Mouse (Mus musculus) layer of hippocampus, postnatal 14 days (tissue): ENCODE measurements around the gene Serpine1. TPM values are rescaled to one million over a fixed set of nuclear protein-coding genes. Genes with fewer than 3 reads are reported as not detected.

ENCODE experiments used
- DNase-seq, 2 experiments: peaks; one replicate each; pipeline ENCODE4 v3.0.0; 2021 to 2022; ENCODE audit warnings: low spot score in 2 of 2, mixed read lengths in 1 of 2
- total RNA-seq, 2 experiments: library from RNA; stranded (reverse); gene quantifications; 2 replicates each; pipeline ENCODE4 v1.2.3; 2021

Serpine1 gene
- total RNA-seq, 2 experiments from 2014 or later = 0.91 to 1.3 TPM

DNA sequence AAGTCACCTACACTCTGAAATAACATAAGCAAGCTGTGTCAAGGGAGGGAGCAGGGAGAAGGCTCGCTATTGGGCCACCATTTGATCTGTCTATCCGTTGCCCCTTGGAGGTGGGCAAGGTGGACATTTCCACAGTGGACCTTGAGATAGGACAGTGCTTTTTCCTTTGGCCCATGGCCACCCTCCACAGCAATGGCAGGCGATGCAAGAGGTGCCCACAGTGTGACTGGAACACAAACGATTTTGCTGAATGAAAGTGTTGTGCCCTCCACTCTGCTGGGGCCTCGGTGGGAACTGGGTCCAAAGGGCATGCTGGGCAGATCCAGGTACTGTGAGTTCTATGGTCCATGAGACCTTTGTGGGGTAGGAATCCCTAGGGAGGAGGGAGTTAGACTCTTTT is 9.5 kb downstream of the Serpine1 start:
- no peak for DNase-seq

DNA sequence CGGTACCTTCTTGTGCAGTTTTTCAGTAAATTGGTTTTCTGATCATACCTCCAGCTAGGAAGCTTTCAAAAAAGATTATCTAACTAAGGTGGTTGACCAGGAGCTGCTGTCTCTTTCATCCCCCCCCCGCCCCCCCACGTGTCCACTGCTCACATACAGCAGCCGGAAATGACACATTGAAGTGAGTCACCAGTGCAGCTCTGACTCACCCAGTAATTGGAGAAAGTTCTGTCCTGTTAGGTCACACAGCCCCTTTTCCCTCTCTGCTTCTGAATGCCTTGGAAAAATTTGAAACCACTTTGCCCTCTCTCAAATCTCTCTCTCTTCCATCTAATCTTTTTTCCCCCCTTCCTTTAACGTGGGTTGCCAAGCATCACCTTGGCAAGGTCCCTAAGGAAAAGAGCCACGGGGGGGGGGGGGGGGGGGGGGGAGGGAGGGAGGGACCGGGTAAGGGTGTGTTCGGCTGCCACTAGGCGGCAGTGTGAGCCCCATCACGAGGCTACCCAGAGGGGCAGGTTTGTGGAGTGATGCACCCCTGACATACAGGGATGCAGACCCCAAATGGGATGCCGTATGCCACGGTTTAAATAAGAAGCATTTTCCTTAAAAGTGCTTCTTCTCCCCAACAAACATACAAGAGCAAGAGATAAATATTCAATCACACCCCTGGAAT is 10.1 kb downstream of the Serpine1 start:
- DNase-seq = no peak

DNA sequence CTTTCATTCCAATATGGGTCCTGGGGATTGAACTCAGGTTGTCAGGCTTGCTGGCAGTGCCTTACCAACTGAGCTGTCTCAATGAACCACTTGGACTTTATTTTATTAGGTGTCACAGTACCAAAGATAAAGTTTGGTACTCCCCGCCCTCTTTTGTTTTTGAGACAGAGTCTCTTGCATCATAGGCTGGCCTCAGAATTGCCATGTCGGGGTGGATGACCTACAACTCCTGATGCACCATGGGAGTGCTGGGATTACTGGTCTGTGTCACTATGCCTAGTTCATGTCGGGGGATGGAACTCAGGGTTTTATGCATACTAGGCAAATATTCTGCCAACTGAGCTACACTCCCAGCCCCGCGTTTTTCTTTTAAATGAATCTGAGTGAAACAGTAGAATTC is 17.2 kb downstream of the Serpine1 start:
- no peak for DNase-seq

- DNase-seq = no peak
Observed at GRCm38 (mm10) chr5:137054299-137054698, 17.8 kb downstream of the Serpine1 start.

DNA sequence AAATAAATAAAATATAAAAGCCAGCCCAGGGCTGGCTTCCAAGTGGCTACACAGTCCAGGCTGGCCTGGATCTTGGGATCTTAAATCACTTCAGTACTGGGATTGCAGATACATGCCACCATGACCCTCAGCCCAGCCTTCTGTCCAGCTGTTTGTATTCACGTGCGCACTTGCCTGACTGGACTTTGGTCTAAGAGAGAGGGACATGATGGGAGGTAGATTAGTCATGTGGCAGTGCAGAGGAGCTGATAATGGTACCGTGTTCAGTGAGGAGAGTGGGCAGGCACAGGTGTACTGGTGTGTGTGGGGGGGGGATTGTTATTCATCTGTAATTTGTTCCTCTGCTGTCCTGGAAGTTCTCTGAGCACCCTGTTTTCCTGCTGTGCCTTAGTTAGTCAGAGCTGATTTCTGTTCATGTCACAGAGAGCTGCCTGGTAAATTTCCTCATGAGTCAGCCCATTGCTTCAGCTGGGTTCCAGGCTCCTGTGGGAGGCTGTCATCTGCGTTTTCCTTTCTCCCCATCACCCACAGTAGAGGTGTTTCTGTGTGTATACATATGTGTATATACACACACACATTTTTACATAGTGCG is 20.1 kb downstream of the Serpine1 start:
- peak in 1 of 2 experiments; percentile 36 for DNase-seq

- no peak for DNase-seq
Observed at GRCm38 (mm10) chr5:137051125-137051524, 20.9 kb downstream of the Serpine1 start.

- no peak for DNase-seq
Observed at GRCm38 (mm10) chr5:137046991-137047390, 25.1 kb downstream of the Serpine1 start.

DNA sequence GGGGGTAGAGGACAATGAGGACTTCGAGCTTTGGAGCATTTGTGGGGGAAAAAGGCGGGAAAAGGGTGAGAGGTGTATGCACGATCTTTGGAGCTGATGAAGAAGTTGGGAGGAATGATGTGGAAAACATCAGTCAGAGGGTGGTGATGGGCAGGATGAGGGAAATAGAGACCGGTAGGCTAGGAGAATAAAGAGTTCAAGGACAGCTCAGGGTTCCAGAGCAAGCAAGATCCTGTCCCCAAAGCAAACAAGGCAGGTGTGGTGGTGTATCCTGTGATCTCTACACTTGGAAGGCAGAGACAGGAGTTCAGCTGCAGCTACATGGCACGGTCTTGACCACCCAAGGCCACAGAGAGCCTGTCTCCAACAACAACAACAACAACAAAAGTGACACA is 25.7 kb downstream of the Serpine1 start:
- no peak for DNase-seq

GRCm38 (mm10) chr5:137045402-137046323 is 26.4 kb downstream of the Serpine1 start, which contains the start of gene Ap1s1:
Gene Ap1s1 (minus strand): TSS chr5:137046135.
- DNase-seq = peak; percentile 96 to 98

- no peak for DNase-seq
Observed at GRCm38 (mm10) chr5:137043997-137044396, 28.1 kb downstream of the Serpine1 start.

GRCm38 (mm10) chr5:137041442-137041841 is 30.6 kb downstream of the Serpine1 start:
- DNase-seq = no peak

DNA sequence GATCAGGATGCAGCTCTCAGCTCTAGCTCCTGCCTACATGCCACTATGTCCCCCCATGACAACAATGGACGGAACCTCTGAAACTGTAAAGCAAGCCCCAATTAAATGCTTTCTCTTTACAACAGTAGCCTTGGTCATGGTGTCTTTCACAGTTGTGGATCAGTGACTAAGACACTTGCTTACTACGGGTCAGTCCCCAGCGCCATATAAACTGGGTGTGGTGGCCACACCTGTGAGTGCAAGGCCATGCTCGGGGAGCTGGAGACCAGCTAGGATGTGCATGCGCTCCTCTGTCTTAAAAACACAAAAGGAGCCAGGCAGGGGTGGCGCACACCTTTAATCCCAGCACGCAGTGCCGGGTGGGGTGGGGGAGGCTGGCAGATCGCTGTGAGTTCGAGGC is 32.6 kb downstream of the Serpine1 start:
- DNase-seq = no peak

- DNase-seq = no peak
Observed at GRCm38 (mm10) chr5:137036211-137036610, 35.9 kb downstream of the Serpine1 start.

DNA sequence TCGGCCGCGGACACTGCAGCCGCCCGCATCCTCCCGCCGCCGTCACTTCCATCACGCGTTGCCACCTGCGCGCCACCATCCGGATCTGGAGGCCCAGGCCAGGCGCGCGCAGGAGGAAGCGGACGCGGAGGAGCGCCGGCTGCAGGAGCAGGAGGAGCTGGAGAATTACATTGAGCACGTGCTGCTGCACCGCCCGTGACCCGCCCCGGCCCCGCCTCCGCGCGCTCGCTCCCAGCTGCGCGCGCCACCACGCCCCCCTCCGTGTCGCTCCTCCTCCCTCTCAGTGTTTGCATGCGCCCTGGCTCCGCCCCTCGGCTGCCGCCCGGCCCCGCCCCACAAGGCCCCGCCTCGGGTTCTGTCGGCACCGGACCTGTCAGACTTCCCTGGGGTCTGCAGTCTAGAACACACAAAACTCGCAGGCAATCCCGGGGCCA is 39.4 kb downstream of the Serpine1 start:
- peak in 1 of 2 experiments; percentile 84 for DNase-seq

DNA sequence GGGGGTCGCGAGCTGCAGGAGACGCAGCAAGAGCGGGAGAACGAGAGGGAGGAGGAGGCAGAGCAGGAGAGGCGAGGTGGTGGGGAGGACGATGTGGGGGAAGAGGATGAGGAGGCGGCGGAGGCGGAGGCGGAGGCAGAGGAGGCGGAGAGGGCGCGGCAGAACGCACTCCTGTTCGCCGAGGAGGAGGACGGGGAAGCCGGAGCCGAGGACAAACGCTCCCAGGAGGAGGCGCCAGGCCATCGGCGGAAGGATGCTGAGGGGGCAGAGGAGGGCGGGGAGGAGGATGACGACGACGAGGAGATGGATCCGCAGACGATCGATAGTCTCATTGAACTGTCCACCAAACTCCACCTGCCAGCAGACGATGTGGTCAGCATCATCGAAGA is 40.0 kb downstream of the Serpine1 start:
- DNase-seq = peak; percentile 45 to 62

DNA sequence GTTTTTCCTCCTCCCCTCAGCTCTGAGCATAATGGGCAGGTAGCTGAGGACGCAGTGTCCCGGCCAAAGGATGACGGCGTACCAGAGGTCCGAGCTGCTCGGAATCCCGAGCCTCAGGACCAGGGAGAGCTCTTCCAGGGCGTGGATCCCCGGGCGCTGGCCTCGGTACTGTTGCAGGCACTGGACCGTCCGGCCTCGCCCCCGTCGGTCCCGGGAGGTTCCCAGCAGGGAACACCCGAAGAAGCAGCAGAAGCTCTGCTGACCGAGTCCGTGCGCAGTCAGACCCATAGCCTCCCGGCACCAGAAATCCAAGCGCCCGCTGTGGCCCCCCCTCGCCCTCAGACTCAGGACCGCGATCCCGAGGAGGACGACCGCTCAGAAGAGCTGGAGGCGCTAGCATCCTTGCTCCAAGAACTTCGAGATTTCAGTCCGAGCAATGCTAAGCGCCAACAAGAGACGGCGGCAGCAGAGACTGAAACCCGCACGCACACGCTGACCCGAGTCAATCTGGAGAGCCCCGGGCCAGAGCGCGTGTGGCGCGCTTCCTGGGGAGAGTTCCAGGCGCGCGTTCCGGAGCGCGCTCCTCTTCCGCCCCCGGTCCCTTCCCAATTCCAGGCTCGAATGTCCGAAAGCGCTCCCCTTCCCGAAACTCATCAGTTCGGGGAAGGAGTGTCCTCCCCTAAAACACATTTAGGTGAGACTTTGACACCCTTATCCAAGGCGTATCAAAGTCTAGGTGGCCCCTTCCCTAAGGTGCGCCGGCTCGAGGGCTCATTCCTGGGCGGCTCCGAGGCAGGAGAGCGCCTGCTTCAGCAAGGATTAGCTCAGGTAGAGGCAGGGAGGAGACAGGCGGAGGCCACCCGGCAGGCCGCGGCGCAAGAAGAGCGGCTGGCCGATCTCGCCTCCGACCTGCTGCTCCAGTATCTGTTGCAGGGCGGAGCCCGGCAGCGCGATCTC is 40.7 kb downstream of the Serpine1 start:
- DNase-seq = no peak

DNA sequence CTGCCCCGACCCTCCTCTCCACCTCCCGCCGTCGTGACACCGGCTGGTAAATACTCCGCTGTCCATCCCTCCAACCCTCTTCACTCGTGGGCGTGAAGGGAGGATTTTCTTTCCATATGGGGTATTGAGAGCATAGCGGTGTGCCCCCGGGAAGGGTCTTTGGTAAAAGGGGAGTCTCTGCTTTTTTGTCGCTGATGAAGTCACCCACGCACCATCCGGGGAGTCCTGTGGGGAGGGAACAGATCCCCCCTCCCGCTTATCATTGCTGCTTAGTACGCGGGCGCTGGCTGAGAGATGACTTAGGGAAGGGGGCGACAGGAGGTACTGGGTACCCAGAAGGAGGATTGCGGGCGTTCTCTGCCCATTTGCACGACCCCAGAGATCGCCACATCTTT is 41.7 kb downstream of the Serpine1 start:
- DNase-seq = peak in 1 of 2 experiments; percentile 63

- DNase-seq = peak; percentile 96
Observed at GRCm38 (mm10) chr5:137029643-137030415, 42.2 kb downstream of the Serpine1 start.

DNA sequence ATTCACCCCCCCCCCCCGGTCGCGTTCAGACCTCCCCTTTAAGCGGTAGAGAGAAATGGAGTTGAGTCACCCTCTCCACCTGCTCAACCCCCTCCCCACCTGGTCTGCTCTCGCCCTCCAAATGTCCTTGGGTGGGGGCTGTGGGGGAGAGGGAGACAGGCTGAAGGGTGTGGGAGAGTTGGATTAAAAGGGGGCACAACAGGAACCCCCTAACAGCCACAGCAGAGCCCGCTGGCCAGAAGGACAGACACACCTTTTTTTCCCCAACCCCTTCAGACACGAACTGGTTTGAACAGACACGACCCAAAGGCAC is 42.8 kb downstream of the Serpine1 start:
- DNase-seq = no peak
